Comparison of ENCODE assay signal across 15 mouse cellular contexts in genomic region chr13:39425944-39426343, GRCm38 (mm10).
DNase-seq lines count a peak whose midpoint lies in the region; ATAC-seq and TF ChIP-seq lines count a peak whose summit lies in the region.
"Had no signal": no experiment of that assay in that cellular context is flagged by ENCODE, and none has a peak within 500 bp of the region (broad histone marks: within the 10 kb centered on the region; RNA-seq: fewer than 3 reads in every experiment).

No protein-coding gene starts in this region.

- WGBS in forebrain, postnatal 0 days: 62% methylated on average over 6 of the region's 6 CpGs
- 70% methylated on average over 6 of the region's 6 CpGs for WGBS in forebrain, embryonic 12.5 days
- 63% methylated on average over 6 of the region's 6 CpGs for WGBS in liver, adult 2 months
- WGBS in liver, embryonic 12.5 days (ENCODE audit: insufficient replicate concordance): 55% methylated on average over 6 of the region's 6 CpGs

- no peak overlapping the region for H3K4me2 ChIP-seq in forebrain, postnatal 0 days (ENCODE audit: low read depth)
- H3K4me2 ChIP-seq in forebrain, embryonic 12.5 days: no peak overlapping the region
- H3K4me2 ChIP-seq in liver, embryonic 12.5 days: no peak overlapping the region
- no peak overlapping the region for H3K4me2 ChIP-seq in CH12.LX (ENCODE audit: insufficient read depth, low read depth, poor library complexity, severe bottlenecking)
- H3K4me2 ChIP-seq: embryonic facial prominence, embryonic 13.5 days; hindbrain, embryonic 12.5 days; limb, embryonic 12.5 days; stomach, embryonic 15.5 days had no signal

- no peaks in the 10 kb centered on the region for H3K79me2 ChIP-seq in liver, adult 2 months (ENCODE audit: control insufficient read depth, insufficient read depth, low read length)
- no peaks in the 10 kb centered on the region for H3K79me2 ChIP-seq in CH12.LX (replicated peaks; ENCODE audit: control insufficient read depth, extremely low read depth, insufficient read depth, poor library complexity, severe bottlenecking)

- no peaks in the 10 kb centered on the region for H3K4me1 ChIP-seq in forebrain, postnatal 0 days (ENCODE audit: insufficient read depth)
- no peaks in the 10 kb centered on the region for H3K4me1 ChIP-seq in forebrain, embryonic 12.5 days
- no peaks in the 10 kb centered on the region for H3K4me1 ChIP-seq in liver, adult 2 months (ENCODE audit: control insufficient read depth, insufficient read depth, low read length)
- no peaks in the 10 kb centered on the region for H3K4me1 ChIP-seq in liver, embryonic 12.5 days
- H3K4me1 ChIP-seq in CH12.LX (ENCODE audit: control insufficient read depth in 1 of 2, insufficient read depth in 2 of 2): no peaks in the 10 kb centered on the region
- H3K4me1 ChIP-seq: hindbrain, embryonic 12.5 days; limb, embryonic 12.5 days; stomach, embryonic 15.5 days had no signal

- dilution Hi-C loops in CH12.LX (cut with MboI; ENCODE audit: extremely low pct_ligation_motif_present, extremely low pct_unique_long_range_greater_than_20kb, low sequenced_read_pairs): no loop called here

- TF ChIP-seq RAD21 in CH12.LX (IDR thresholded peaks at IDR 0.05; ENCODE audit: low read depth, low read length): no peak

- no peak overlapping the region for H3K27ac ChIP-seq in forebrain, postnatal 0 days (ENCODE audit: low read depth, low read length)
- no peak overlapping the region for H3K27ac ChIP-seq in forebrain, embryonic 12.5 days
- H3K27ac ChIP-seq in liver, adult 2 months (replicated peaks; ENCODE audit: insufficient read depth, low read depth, low read length): no peak overlapping the region
- H3K27ac ChIP-seq in liver, embryonic 12.5 days: no peak overlapping the region
- no peak overlapping the region for H3K27ac ChIP-seq in CH12.LX (ENCODE audit: insufficient read depth, low read depth)
- H3K27ac ChIP-seq: embryonic facial prominence, embryonic 13.5 days; hindbrain, embryonic 12.5 days; limb, embryonic 12.5 days; stomach, embryonic 15.5 days had no signal

- no peak for DNase-seq in forebrain, postnatal 0 days
- no peak for DNase-seq in liver, adult 2 months (ENCODE audit: extremely low read depth, low read depth, low spot score)
- DNase-seq in CH12.LX (ENCODE audit: extremely low read depth) (peak; percentile 9), R1 (ENCODE audit: low read depth, low spot score) (peak; percentile 40)
- DNase-seq in cerebellum, postnatal 14 days: no peak
- DNase-seq in ovary, postnatal 36 days (ENCODE audit: low spot score): no peak
- DNase-seq: cerebellum, adult 11-12 months; kidney, adult 11 months; kidney, postnatal 4 days had no signal

- TF ChIP-seq CTCF in forebrain, postnatal 0 days (IDR thresholded peaks at IDR 0.05; ENCODE audit: low read depth): peak; percentile 34
- peak; percentile 74 for TF ChIP-seq CTCF in liver, adult 2 months (IDR thresholded peaks at IDR 0.05; ENCODE audit: low read depth, low read length)
- peak; percentile 10 to 73; a peak in 3 of 4 replicates for TF ChIP-seq CTCF in CH12.LX (conservative IDR thresholded peaks at IDR 0.05 in 1 of 2, IDR thresholded peaks at IDR 0.05 in 1 of 2; ENCODE audit: low read depth in 2 of 2, low read length in 2 of 2)

- H3K9me3 ChIP-seq in forebrain, postnatal 0 days (ENCODE audit: low read length): no peaks in the 10 kb centered on the region
- H3K9me3 ChIP-seq in forebrain, embryonic 12.5 days: no peaks in the 10 kb centered on the region
- no peaks in the 10 kb centered on the region for H3K9me3 ChIP-seq in liver, embryonic 12.5 days (replicated peaks)
- no peaks in the 10 kb centered on the region for H3K9me3 ChIP-seq in CH12.LX (replicated peaks; ENCODE audit: low read length)
- H3K9me3 ChIP-seq: embryonic facial prominence, embryonic 13.5 days; hindbrain, embryonic 12.5 days; limb, embryonic 12.5 days; stomach, embryonic 15.5 days had no signal

- in situ Hi-C loops in CH12.LX (cut with MboI; ENCODE audit: low pct_ligation_motif_present, low pct_unique_long_range_greater_than_20kb, low sequenced_read_pairs): loop anchor here (25.0 kb wide), 1 partner anchor 1336 kb away; no protein-coding TSS in a partner anchor

- no peaks in the 10 kb centered on the region for H3K27me3 ChIP-seq in forebrain, postnatal 0 days (ENCODE audit: insufficient read depth, low read length)
- H3K27me3 ChIP-seq in forebrain, embryonic 12.5 days: no peaks in the 10 kb centered on the region
- no peaks in the 10 kb centered on the region for H3K27me3 ChIP-seq in liver, adult 2 months (ENCODE audit: control insufficient read depth, insufficient read depth, low read length)
- H3K27me3 ChIP-seq in liver, embryonic 12.5 days (replicated peaks): no peaks in the 10 kb centered on the region
- no peaks in the 10 kb centered on the region for H3K27me3 ChIP-seq in CH12.LX (replicated peaks)
- H3K27me3 ChIP-seq: embryonic facial prominence, embryonic 13.5 days; hindbrain, embryonic 12.5 days; limb, embryonic 12.5 days; stomach, embryonic 15.5 days had no signal

- ATAC-seq in forebrain, postnatal 0 days: no peak
- ATAC-seq in forebrain, embryonic 12.5 days (ENCODE audit: low FRiP score): no peak
- no peak for ATAC-seq in liver, embryonic 12.5 days

- H3K9ac ChIP-seq in forebrain, postnatal 0 days: no peak overlapping the region
- no peak overlapping the region for H3K9ac ChIP-seq in forebrain, embryonic 12.5 days
- no peak overlapping the region for H3K9ac ChIP-seq in liver, adult 2 months (ENCODE audit: low read depth, low read length)
- no peak overlapping the region for H3K9ac ChIP-seq in liver, embryonic 12.5 days
- no peak overlapping the region for H3K9ac ChIP-seq in CH12.LX (ENCODE audit: insufficient read depth, low read depth)
- H3K9ac ChIP-seq: embryonic facial prominence, embryonic 13.5 days; hindbrain, embryonic 12.5 days; limb, embryonic 12.5 days; stomach, embryonic 15.5 days had no signal

- no peaks in the 10 kb centered on the region for H3K36me3 ChIP-seq in forebrain, postnatal 0 days (ENCODE audit: insufficient read depth)
- no peaks in the 10 kb centered on the region for H3K36me3 ChIP-seq in forebrain, embryonic 12.5 days (replicated peaks)
- no peaks in the 10 kb centered on the region for H3K36me3 ChIP-seq in liver, adult 2 months (ENCODE audit: control insufficient read depth, insufficient read depth, low read length)
- no peaks in the 10 kb centered on the region for H3K36me3 ChIP-seq in liver, embryonic 12.5 days
- no peaks in the 10 kb centered on the region for H3K36me3 ChIP-seq in CH12.LX (replicated peaks in 1 of 2; ENCODE audit: control insufficient read depth in 1 of 2, insufficient read depth in 1 of 2, low read length in 1 of 2)
- H3K36me3 ChIP-seq: embryonic facial prominence, embryonic 13.5 days; hindbrain, embryonic 12.5 days; limb, embryonic 12.5 days; stomach, embryonic 15.5 days had no signal

- no peak for TF ChIP-seq EP300 in CH12.LX (IDR thresholded peaks at IDR 0.05; ENCODE audit: low read length)

- no peak overlapping the region for H3K4me3 ChIP-seq in forebrain, postnatal 0 days (ENCODE audit: low read depth, low read length)
- no peak overlapping the region for H3K4me3 ChIP-seq in forebrain, embryonic 12.5 days (replicated peaks)
- H3K4me3 ChIP-seq in liver, adult 2 months (ENCODE audit: insufficient read depth, low read depth, low read length): no peak overlapping the region
- H3K4me3 ChIP-seq in liver, embryonic 12.5 days: no peak overlapping the region
- H3K4me3 ChIP-seq in CH12.LX (replicated peaks in 1 of 3; ENCODE audit: low read depth in 2 of 3, low read length in 2 of 3, poor library complexity in 1 of 3): no peak overlapping the region
- H3K4me3 ChIP-seq: embryonic facial prominence, embryonic 13.5 days; hindbrain, embryonic 12.5 days; limb, embryonic 12.5 days; stomach, embryonic 15.5 days had no signal

- TF ChIP-seq POLR2A in liver, adult 2 months (IDR thresholded peaks at IDR 0.05; ENCODE audit: extremely low read depth, insufficient read depth, low read length): no peak
- TF ChIP-seq POLR2A in CH12.LX (IDR thresholded peaks at IDR 0.05; ENCODE audit: low read depth, low read length): no peak

TF ChIP-seq in CH12.LX, 34 proteins besides CTCF, POLR2A, EP300 and RAD21:
- TF ChIP-seq USF2 (conservative IDR thresholded peaks at IDR 0.05; ENCODE audit: low read depth, low read length) (no peak), JUND (conservative IDR thresholded peaks at IDR 0.05; ENCODE audit: low read depth, low read length) (no peak), TCF12 (IDR thresholded peaks at IDR 0.05; ENCODE audit: low read depth, low read length) (no peak), ZMIZ1 (IDR thresholded peaks at IDR 0.05; ENCODE audit: low read depth, low read length) (no peak), NRF1 (IDR thresholded peaks at IDR 0.05; ENCODE audit: low read depth, low read length) (no peak), POLR2AphosphoS2 (IDR thresholded peaks at IDR 0.05; ENCODE audit: low read depth, low read length) (no peak), CHD2 (IDR thresholded peaks at IDR 0.05; ENCODE audit: low read length) (no peak), GABPA (IDR thresholded peaks at IDR 0.05; ENCODE audit: insufficient replicate concordance, low read depth, low read length) (no peak), MAX (IDR thresholded peaks at IDR 0.05; ENCODE audit: low read length) (no peak)

Comparison
In these comparisons a context has a peak if more than half of its experiments do, and no peak if none do; other contexts are left out.
1. DNase-seq: peak in CH12.LX (single experiment) and R1 (single experiment); none in forebrain, postnatal 0 days (single experiment), liver, adult 2 months (single experiment), cerebellum, postnatal 14 days (0 of 2) and ovary, postnatal 36 days (single experiment).
2. Peak in every context shown above with its lines, with median percentiles within 50 percentile points of each other: CTCF ChIP-seq.